Mouse (Mus musculus) thymus, postnatal 14 days (tissue): ENCODE measurements around the gene Gm11146.
A peak's percentile ranks its signal among the peaks of the same experiment; 100 is the strongest.

Experiments
- DNase-seq: peaks from one replicate; pipeline ENCODE4 v3.0.0; 2021

Gm11146 gene

DNA sequence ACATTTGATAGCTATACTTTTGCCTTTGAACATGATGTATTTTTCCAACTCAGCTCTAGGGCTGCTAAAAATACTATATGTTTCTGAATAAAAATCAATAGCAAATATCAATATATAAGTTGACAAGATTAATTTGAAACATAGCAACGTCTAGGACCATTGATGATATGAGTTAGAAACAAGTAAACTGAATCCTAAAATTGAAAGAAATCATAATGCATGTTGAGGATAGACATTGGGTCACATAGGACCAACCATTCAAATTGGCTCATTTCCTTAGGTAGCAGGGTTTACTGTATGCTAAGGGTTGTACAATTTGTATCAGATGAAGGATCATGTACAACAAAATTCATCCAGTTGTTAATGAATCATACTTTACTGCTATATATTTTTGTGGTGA lies at the start of gene Gm11146:
Gene Gm11146, minus strand, starts transcription at position 101 of the 400 bp plus-strand sequence.
- DNase-seq = no peak

DNA sequence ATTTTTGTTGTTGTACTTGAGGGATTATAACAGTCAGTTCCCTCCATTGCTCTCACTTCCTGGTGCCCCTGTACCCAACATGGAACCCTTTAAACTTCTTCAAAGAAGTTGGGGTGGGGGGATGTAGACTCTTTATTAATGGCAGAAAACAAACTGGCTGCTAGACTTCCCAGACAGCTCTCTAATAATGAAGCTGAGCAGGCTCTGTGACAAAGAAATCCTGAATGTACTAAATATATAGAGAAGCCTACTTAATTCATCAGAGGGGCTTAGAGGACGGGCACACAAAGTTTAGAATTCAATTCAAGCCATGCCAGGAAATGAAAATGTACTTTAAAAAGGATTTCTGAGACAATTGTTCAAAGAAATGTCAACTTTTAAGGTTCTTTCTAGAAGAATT lies 48.7 kb upstream of the Gm11146 start:
- no peak for DNase-seq

DNA sequence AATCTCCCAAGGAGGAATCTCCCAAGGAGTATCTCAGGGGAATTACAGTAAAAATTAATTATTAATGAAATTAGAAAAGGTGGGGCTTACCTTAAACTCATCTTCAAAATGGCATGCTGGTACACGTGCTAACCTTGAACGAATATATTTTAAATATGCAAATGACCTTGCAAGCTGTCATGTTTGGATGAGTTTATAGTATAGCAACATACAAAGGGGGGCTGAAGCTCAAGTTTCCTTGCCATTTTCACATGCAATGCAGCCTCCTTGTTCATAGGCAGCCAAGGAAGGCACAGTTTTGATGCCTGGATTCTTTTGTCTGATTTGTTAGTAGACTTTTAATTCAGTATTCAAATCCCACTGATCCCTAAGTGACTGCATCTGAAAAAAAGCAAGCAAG lies 47.1 kb upstream of the Gm11146 start:
- DNase-seq = no peak

DNA sequence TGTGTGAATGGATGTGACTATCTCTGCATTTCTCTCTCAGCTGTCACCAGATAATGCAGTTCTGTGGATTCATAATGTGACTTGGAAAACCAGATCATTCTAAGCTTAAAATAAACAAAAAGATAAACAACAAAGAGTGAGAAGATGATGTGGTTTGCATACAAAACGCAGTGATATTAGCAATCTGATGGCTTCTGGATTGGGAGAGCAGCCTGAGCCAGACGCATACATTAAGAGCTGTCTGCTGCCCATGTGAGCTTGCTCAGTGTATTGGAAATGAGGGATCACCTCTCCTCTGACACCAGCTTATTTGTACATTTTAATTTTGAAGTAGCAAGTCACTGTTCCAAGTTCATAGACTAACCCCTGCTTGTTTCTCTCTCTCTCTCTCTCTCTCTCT lies 46.3 kb upstream of the Gm11146 start:
- no peak for DNase-seq

DNA sequence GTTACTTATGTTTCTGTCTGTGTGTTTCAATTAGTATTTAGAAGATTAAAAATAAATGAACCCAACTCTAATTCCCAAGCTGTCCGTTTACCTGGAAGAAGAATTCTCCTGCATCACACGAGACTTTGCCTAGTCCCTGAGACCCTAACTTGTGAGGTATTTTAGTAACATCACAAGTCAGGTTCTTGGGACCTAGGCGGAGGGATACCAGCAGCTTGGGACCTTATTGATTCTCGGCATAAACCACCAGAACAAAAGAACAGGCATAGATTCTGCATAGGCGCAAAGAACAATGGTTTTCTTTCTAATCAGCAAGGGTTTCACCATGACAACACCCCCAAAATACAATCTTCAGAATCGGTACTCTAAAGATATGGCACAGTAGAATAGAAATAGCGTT lies 44.3 kb upstream of the Gm11146 start:
- no peak for DNase-seq

DNA sequence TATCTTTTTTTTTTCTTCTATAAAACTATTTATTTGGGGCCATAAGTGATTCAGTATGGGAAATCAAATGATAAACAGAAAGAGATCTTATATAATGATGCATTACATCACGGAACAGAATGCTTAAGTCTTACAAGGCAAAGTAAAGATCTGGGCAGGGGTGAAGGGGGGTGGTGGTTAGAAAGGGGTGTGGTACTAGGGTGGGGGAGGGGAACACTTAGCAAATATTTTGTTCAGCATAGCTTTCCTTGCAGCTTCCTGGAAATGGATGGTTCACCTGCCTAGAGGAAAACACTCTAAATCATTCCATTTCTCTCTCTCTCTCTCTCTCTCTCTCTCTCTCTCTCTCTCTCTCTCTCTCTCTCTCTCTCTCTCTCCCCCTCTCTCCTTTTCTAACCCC lies 43.1 kb upstream of the Gm11146 start:
- no peak for DNase-seq

DNA sequence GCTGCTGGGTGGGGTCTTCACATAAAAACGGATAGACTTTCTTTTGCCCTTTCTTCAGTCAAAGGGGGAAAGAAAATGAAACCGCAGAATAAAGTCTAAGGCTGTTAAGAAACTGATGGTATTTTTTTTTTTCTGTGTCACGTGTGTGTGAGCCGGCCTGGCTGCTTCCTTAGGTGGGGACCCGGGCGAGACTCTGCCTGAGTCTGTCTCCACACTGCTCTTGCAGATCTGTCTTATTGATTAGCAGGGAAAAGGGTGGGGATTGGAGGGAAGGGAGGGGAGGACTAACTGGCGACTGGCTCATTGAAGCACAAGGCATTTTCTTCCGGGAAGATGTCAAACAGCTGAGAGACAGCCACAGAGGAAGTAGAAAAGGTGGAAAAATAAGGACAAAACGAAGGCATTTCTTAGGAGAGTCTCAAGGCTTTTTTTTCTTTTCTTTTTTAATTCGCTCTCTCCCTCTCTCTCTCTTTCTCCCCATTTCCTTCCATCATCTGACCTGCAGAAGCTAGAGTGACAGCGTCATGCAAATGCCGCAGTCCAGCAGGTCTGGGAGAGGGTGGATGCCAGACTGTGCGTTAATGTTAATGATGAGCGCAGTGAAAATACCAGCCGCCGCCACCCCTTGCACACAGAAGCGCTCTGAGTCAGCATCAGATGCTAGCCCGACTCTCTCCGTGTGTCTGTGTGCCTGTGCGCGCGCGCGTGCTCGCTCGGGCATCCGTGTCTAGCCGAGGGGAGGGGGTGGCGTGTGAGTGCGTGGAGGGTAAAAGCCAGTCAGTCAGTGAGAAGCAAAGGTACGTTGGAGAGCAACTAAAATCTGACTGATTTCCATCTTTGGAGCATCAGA lies 42.2 kb upstream of the Gm11146 start:
- DNase-seq = peak; percentile 61

DNA sequence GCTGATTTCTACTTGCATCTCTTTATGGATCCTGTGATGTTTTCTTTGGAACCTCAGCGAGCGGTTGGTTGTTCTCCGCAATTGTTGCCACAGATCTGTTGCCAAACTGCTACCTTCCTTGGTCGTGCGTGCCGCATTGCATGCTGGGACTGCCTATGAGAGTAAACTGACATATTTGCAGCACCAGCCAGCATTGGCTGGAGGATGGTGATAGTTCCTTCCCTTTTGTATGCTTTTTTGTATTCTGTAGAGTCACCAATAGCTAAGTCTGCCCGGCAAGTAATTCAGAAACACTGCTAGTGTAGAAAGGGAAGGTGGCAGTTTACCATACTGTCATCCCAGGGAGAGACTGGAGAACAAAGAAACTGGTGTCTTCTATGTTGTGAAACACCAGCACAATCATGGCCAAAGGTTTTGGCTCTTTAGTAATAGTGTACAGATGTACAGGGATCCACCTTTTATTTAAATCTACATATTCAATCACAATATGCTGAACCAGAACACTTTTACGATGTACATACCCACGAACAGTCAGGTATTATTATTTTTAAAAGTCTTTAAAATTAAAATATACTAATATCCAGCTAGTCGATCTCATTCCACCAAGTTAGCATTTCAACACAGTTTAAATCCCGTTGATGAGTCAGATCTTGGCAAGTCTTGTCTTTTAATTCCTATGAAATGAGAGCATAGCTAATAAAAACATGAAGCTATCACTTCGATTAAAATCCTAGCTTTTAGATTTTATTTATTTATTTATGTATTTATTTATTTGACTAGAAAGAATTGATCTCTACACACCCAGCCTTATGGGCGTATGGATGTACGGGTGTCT lies 41.4 kb upstream of the Gm11146 start:
- DNase-seq = no peak

DNA sequence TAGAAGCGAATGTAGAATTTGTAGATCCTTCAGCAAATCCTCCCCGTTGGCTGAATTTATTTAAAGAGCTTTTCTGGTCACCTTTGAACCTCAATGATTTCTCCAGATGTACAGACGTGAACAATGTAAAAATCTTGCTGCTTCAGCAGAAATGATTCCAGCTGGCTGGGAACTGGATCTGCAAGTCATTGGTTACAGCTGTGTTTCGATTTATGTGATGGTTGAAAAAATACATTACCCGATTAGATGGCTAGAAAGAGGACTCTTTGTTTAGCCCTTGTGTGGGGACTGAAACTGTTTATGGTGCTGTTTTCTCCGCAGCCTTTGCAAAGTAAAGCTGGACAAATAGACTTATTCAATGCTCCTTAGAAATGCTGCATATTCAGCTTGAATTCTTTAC lies 34.6 kb upstream of the Gm11146 start:
- DNase-seq = no peak

DNA sequence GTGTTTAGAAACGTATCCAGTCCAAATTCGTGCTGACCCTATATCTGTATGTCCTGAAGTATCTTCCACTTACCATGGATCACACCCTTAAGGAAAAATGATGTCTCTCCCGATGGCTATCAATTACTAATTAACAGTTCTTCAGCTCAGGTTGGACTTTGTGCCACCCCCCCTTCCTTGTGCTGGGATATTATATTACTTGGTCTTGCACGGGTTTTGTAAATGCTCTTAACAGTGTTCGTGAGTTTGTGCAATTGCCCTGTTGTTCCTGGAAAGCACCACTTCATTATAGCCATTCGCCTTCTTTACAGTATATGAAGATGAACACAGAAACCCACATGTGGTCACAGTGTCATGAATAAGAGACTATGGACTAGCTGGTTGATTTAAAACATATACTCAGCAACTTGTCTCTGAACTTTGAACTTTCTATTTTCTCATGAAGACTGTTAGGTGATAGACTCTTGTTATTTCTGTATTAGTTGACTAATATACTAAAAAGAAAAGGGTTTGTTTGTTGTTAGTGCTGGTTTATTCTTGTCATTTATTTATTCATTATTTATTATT lies 30.5 kb upstream of the Gm11146 start:
- no peak for DNase-seq

DNA sequence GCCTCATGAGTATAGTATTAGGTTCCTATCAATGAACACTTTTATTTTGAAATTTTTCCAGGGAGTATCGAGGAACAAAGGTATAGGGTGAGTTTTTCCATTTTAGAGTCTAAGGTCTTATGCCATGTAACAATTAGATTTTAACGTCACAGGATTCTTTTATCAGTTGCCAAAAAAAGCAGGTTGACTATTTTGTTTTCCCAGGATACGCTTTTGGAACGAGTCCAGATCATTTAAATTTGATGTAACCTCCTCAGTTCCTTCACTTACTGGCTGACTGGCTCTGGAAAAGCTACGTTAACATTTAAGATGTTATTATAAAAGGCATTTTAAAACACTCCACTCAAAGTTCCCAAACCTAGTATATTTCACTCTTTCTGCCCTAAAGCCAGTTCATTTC lies 20.8 kb upstream of the Gm11146 start:
- no peak for DNase-seq

DNA sequence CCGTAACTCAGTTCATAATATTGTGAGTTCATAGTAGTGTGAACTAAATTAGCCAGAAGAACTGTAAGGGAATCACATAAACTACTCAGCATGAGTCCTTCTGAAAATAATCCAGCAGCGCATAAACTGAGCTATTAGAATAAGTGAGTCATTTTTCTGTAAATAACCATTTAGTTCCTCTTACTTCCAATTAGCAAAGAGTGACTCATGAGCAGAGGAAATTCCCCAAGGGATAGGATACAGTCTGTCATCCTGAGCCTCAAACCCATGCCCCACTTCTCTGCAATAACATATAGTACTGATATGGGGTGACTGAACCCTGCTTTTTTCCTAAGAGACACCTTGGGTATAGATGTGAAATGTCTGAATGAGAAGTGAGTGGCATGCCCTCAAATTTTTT lies 687 bp upstream of the Gm11146 start:
- DNase-seq = no peak

DNA sequence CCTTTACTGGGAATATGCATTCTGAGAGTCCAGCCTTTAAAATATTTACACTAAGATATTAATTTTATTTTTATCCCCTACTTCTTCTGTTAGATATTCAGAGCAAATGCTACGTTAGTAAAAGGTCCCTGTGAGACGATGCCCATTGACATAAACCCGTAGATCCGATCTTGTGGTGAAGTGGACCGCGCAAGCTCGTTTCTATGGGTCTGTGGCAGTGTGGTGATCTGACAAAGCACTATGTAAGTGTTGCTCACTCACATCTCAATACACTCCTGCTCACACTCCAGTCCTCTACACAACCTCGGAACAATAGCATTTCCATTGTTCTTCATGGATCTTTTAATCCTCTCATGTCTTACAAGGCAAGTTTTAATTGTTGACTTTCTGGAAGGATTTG lies 3.1 kb downstream of the Gm11146 start:
- no peak for DNase-seq

DNA sequence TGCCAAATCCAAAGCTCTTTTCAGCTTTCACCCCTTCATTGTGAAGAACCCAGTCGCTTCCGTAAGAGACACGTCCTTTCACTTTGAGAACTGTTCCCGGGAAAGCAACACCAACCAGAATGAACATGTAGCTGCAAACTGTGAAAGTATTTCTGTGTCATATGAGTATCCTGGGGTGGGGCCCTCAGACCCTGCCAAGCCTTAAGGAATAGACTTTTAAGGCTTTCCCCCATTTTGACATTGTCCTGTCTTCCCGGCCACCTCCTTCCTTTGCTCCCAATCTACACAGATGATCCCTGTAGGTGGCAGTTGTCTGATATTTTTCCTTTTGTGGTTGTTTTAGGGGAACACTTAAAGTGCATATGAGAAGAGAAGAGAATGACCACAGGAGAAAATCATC lies 5.3 kb downstream of the Gm11146 start:
- no peak for DNase-seq

DNA sequence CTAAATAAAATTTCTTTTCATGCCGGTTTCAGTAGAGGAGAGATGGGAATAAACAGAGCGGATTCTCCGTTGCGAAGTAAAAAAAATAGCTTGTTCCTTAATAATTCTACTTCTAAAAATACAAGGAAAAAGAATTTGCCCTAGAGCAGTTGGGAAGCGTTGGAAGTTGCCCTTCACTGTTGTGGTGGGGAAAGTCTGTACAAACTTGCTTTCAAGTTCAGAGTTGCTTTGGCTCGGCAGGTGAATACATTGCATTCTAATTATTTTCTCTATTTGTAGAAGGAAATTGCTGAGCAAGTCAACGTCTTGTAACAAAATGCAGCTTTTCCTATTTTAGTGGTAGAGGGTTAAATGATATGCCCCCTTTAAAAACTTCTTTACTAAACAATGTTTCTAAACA lies 6.2 kb downstream of the Gm11146 start:
- DNase-seq = no peak

DNA sequence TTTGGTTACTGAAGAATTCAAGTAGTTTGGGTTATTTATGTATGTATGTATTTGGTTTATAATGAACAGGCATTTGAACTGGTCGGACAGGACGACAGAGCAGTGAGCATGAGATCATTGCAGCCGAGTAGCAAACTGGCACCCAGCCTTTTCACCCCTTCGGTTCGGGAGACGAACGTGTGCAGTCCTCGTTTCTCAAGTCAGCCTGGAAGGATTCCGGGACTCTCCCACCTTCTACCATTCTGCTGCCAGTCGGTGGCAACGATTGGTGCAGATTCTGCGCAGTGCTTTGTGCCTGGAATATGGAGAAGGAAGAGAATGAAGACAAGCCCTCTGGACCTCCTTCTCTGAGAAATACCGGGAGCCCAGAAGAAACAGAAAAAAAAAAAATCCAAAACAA lies 7.3 kb downstream of the Gm11146 start:
- no peak for DNase-seq

DNA sequence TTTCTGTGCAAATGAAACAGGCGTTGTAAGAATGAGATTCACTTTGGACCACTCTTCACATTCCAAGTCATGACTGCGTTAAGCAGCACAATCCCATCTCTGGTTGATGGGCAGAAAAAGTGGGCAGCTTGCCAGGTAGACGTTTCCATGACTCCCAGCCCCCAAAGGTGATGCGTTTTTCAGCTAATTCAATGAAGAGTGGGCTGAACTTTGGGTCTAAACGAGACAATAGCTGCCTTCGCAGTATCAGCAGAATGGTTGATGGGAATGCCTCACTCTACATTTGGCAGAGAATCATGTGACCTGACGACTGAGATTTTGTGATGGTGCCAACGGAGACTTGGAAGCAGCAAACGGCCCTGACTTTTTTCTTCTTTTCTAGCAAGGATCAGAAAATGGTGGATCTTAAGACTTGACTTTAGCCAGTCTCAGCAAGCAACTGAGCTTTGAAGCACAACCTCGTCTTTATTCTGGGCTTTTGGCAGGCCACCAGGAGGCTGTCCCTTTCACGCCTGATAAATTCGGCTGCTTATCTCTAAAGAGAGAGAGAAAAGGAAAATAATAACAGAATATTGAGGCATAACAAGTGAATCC lies 8.0 kb downstream of the Gm11146 start:
- no peak for DNase-seq

DNA sequence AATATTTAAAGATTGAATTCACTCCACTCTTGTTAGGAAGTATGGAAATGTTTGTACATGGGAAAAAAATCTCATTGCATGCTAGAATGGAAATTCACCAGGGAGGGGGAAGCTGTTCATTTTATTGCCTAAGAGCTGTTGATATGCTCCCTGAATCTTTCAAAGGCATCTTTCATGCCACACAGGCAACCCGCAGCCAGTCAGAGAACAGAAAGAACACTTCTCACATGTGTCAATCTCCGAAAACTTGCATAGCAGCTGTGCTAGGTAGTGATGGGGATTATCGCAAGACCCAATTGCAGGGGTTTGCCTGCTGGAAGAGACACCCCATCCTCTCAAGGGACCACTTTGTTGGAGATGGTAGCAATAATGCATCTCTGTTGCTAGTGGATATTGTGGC lies 8.9 kb downstream of the Gm11146 start:
- no peak for DNase-seq

DNA sequence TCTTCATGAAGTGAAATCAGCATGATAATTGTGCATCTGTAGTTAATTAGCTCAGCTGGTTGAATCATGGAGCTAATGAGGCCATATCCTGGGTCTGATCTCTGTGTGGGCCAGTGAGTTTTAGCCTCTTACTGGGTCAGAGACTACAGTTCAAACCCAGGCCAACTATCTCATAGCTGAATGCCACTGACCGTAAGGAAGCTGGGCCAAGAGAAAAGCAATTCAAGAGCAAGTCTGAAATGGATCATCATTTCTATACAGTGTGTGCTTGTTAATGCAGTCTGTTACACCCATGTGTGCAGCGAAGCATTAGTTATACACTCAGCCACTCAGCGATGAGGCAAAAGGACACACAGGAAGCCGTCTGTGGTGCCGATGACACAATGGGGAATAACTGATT lies 28.9 kb downstream of the Gm11146 start:
- DNase-seq = no peak

DNA sequence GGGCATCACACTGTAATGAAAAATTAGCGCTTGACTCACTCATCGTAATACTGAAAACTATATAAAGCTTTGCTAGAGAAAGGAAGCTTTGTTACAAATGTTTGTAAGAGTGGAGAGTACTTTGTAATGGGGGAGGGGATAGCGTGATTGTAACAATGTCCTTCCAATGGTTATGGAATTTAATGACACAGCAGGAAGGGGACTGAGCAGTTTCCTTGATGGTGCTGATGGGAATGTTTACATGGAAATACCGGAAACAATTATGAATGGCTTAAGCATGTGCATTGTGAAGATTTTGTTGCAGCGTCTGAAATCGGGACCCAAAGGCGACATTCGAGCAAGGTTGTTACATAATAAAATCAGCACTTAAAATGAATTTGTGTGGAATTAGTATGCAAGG lies 32.4 kb downstream of the Gm11146 start:
- DNase-seq = no peak

DNA sequence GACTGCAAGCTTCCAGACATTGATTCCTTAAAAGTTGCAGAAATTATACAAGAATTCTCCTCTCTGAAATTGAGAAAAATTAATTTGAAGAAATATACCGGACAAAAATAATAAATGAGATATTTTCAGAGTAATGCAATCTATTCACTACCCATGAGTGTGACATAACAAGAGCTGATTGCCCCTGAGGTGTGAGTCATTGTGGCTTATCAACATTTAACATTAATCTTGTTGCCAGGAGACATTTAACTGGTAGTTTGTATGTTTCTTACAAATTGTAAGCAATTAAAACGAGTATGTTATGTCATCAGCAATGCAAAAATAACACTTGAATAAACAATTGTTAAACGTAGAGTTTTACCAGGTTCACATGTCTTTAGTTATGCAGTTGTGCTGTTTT lies 33.5 kb downstream of the Gm11146 start:
- DNase-seq = no peak

DNA sequence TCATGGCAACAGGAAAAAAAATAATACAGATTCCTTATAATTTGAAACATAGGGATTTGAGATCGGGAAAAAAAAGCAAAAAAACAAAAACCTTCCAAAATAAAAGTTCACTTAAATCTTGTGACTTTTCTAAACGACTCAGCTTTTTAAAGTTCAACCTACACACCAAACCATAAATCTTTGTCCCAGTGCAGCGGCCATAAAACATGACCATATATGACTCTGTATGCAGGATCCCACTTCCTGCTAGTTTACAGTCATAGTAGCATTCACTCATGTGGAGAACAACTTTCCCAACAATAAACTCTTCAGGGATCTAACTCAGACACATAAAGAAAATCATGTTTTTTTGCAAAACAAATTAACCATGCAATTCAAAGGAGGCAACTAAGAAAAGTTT lies 39.0 kb downstream of the Gm11146 start:
- DNase-seq = no peak

DNA sequence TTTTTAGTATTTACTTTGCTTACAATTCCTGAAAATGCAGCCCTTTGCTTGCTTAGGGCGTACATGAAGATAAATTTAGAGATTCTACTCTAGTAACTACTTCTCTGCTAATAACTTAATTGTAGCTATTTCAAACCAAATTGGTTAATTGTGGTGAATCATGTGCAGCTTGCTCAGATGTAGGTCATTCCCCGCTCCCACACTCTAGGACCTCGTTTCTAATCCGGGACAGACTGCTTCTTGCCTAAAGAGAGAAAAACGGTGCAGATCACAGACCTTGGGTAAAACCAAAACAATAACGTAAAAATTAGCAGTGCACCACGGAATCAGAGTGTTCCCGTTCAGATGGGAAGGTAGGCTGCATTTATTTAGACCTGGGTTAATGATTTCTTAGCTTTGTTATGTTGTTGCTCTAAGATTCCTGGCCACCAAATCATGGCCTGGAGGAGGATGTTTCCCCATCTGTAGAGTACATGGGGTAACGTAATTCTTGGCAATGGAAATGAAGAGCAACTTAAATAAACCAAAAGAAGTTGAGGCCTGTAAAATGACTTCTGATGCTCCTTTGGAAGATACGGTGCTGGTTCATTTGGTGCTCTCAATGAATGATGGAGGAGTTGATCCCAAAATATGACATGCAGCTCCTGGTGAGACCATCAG lies 45.3 kb downstream of the Gm11146 start:
- DNase-seq = no peak
